Mouse (Mus musculus) kidney, postnatal 0 days (tissue): ENCODE results near the gene Selenof. TPM values are rescaled to one million over a fixed set of nuclear protein-coding genes. Genes with fewer than 3 reads are reported as not detected.

Experiments
- ATAC-seq: fragments of 200-750 bp; cut with Nextera tagmentation; replicated peaks from 2 replicates; pipeline ENCODE4 v1.8.0; 2017; ENCODE audit warnings: low read depth, moderate number of reproducible peaks, moderate TSS enrichment, moderate library complexity; ENCODE audit not compliant: low FRiP score
- DNase-seq: peaks from one replicate; pipeline ENCODE4 v3.0.0-alpha.2; 2016; ENCODE audit warnings: low spot score
- H3K27ac ChIP-seq: fragments of 300-500 bp; sonication (generic); 2 replicates; pipeline ENCODE4 v1.5.1; 2014; ENCODE audit warnings: mild to moderate bottlenecking
- H3K27me3 ChIP-seq: fragments of 300-500 bp; sonication (generic); 2 replicates; pipeline ENCODE4 v1.6.1; 2014; ENCODE audit warnings: low read length, mixed read lengths; ENCODE audit not compliant: insufficient read depth
- H3K36me3 ChIP-seq: fragments of 300-500 bp; sonication (generic); 2 replicates; pipeline ENCODE4 v1.6.1; 2014; ENCODE audit warnings: low read length, mixed read lengths; ENCODE audit not compliant: insufficient read depth
- H3K4me1 ChIP-seq: fragments of 300-500 bp; sonication (generic); replicated peaks from 2 replicates; pipeline ENCODE4 v1.6.1; 2014; ENCODE audit warnings: antibody characterized with exemption, low read length, mixed read lengths; ENCODE audit not compliant: insufficient read depth
- H3K4me2 ChIP-seq: fragments of 300-500 bp; sonication (generic); 2 replicates; pipeline ENCODE4 v1.6.1; 2014; ENCODE audit warnings: mild to moderate bottlenecking, low read length, moderate library complexity, mixed read lengths
- H3K4me3 ChIP-seq: fragments of 300-500 bp; sonication (generic); replicated peaks from 2 replicates; pipeline ENCODE4 v1.5.1; 2014; ENCODE audit warnings: low read depth, low read length
- H3K9ac ChIP-seq: fragments of 300-500 bp; sonication (generic); 2 replicates; pipeline ENCODE4 v1.6.1; 2014; ENCODE audit warnings: low read depth, low read length
- H3K9me3 ChIP-seq: fragments of 300-500 bp; sonication (generic); replicated peaks from 2 replicates; pipeline ENCODE4 v1.6.1; 2016; ENCODE audit warnings: low read length, inconsistent platforms, mixed read lengths
- CTCF ChIP-seq: IDR thresholded peaks from 2 replicates; pipeline ENCODE4 v1.5.1; 2016; ENCODE audit warnings: antibody characterized with exemption, low read depth, mild to moderate bottlenecking, moderate library complexity
- WGBS: fragments of 180-500 bp; shearing (Covaris S2); extraction: QIAGEN DNeasy Blood & Tissue Kit; methylation state at CpG from one replicate; pipeline ENCODE4 v1.1.7; 2014; 5-methylcytosine and 5-hydroxymethylcytosine counted together
- polyA plus RNA-seq: library from polyadenylated mRNA; unstranded; fragments of >200 nt; fragmentation: Nextera tagmentation; extraction: Ambion mirVana; gene quantifications from 2 replicates; pipeline ENCODE4 v1.2.1, GENCODE M21; 2015

Selenof gene
- polyA plus RNA-seq, 1 experiment from 2014 or later = 861 TPM

DNA sequence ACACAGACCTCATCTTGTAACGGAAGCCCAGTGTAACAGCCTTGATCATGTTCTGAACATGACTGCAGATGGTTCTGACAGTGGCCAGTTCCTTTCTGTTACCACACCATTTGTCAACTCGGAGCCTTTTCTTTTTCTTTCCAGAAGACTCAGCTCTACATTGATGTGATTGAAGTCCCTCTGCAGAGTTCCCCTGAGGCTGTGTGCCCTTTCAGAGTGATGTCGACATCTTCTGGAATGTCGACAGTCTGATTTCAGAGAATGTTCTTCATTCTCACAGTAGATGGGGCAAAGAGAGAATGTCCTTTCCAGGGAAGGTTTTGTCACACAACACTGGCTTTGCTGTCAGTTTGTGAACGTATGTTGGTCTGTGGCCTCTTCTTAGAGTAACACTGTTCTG lies 55.6 kb downstream of the Selenof start:
- H3K9ac ChIP-seq = no peak overlapping the region
- H3K4me1 ChIP-seq = no peaks in the 10 kb centered on the region
- no peak overlapping the region for H3K27ac ChIP-seq
- TF ChIP-seq CTCF = no peak
- H3K36me3 ChIP-seq = no peaks in the 10 kb centered on the region
- H3K4me3 ChIP-seq = no peak overlapping the region
- H3K27me3 ChIP-seq = no peaks in the 10 kb centered on the region
- no peak overlapping the region for H3K4me2 ChIP-seq
- DNase-seq = no peak
- ATAC-seq = no peak
- H3K9me3 ChIP-seq = 0 out of 2 replicates have a peak, but pooled peaks cover 5% of the 10 kb centered on the region
- WGBS = 83% methylated on average over 5 of the region's 5 CpGs

GRCm38 (mm10) chr3:144628005-144628914 lies 58.2 kb downstream of the Selenof start:
- TF ChIP-seq CTCF = no peak
- whole genome bisulfite sequencing = 61% methylated on average over 11 of the region's 11 CpGs
- Histone ChIP-seq H3K27ac (no peak overlapping the region), H3K4me2 (no peak overlapping the region), H3K27me3 (no peaks in the 10 kb centered on the region), H3K9ac (no peak overlapping the region), H3K4me1 (no peaks in the 10 kb centered on the region), H3K36me3 (no peaks in the 10 kb centered on the region), H3K4me3 (no peak overlapping the region), H3K9me3 (0 out of 2 replicates have a peak, but pooled peaks cover 5% of the 10 kb centered on the region)
- no peak for DNase-seq
- no peak for ATAC-seq

- WGBS = 76% methylated on average over 3 of the region's 3 CpGs
- no peak overlapping the region for H3K4me2 ChIP-seq
- H3K27me3 ChIP-seq = no peaks in the 10 kb centered on the region
- no peak for TF ChIP-seq CTCF
- no peaks in the 10 kb centered on the region for H3K4me1 ChIP-seq
- no peak overlapping the region for H3K27ac ChIP-seq
- no peak overlapping the region for H3K9ac ChIP-seq
- H3K9me3 ChIP-seq = 0 out of 2 replicates have a peak, but pooled peaks cover 5% of the 10 kb centered on the region
- no peak overlapping the region for H3K4me3 ChIP-seq
- no peaks in the 10 kb centered on the region for H3K36me3 ChIP-seq
- no peak for ATAC-seq
- DNase-seq = no peak
These were observed 58.8 kb downstream of the Selenof start for GRCm38 (mm10) chr3:144628915-144629230.

DNA sequence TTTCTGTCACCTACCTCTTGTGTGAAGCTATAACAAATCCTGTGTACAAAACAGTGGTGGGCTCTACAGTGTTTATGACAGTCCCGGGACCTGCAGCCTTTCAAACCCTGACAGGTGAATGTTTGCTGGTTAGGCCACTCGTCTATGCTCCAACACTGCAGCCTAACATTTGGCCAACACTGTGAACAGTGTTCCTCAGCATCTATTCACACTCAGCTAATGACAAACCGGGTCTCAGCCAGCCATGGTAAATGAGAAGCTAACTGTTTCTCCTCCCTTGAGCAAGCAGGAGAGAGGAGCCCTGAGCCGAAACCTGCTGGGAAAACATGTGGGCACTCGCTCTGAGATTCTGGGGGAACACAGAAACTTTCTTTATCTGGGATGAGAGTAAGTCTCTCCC lies 65.1 kb downstream of the Selenof start:
- H3K9me3 ChIP-seq = no peaks in the 10 kb centered on the region
- no peak for DNase-seq
- H3K4me2 ChIP-seq = no peak overlapping the region
- WGBS = 69% methylated on average over 5 of the region's 5 CpGs
- no peak overlapping the region for H3K27ac ChIP-seq
- no peak for ATAC-seq
- H3K4me1 ChIP-seq = no peaks in the 10 kb centered on the region
- H3K9ac ChIP-seq = no peak overlapping the region
- no peak for TF ChIP-seq CTCF
- no peaks in the 10 kb centered on the region for H3K27me3 ChIP-seq
- no peak overlapping the region for H3K4me3 ChIP-seq
- no peaks in the 10 kb centered on the region for H3K36me3 ChIP-seq

GRCm38 (mm10) chr3:144638110-144638509 lies 68.0 kb downstream of the Selenof start:
- H3K9me3 ChIP-seq = no peaks in the 10 kb centered on the region
- no peaks in the 10 kb centered on the region for H3K27me3 ChIP-seq
- no peaks in the 10 kb centered on the region for H3K36me3 ChIP-seq
- H3K27ac ChIP-seq = no peak overlapping the region
- no peak overlapping the region for H3K4me3 ChIP-seq
- H3K4me2 ChIP-seq = no peak overlapping the region
- no peak overlapping the region for H3K9ac ChIP-seq
- H3K4me1 ChIP-seq = no peaks in the 10 kb centered on the region
- WGBS = 88% methylated on average over 4 of the region's 4 CpGs
- TF ChIP-seq CTCF = no peak
- ATAC-seq (no peak), DNase-seq (no peak)

GRCm38 (mm10) chr3:144639387-144639786 lies 69.3 kb downstream of the Selenof start:
- Histone ChIP-seq H3K4me3 (no peak overlapping the region), H3K36me3 (no peaks in the 10 kb centered on the region), H3K4me1 (0 out of 2 replicates have a peak, but pooled peaks cover 3% of the 10 kb centered on the region), H3K4me2 (no peak overlapping the region), H3K27ac (no peak overlapping the region), H3K9me3 (no peaks in the 10 kb centered on the region), H3K9ac (no peak overlapping the region), H3K27me3 (no peaks in the 10 kb centered on the region)
- DNase-seq = no peak
- no peak for TF ChIP-seq CTCF
- ATAC-seq = no peak
- 87% methylated on average over 3 of the region's 3 CpGs for WGBS
